Comparison of ENCODE assay signal across 1 mouse cellular context in the genomic region with DNA sequence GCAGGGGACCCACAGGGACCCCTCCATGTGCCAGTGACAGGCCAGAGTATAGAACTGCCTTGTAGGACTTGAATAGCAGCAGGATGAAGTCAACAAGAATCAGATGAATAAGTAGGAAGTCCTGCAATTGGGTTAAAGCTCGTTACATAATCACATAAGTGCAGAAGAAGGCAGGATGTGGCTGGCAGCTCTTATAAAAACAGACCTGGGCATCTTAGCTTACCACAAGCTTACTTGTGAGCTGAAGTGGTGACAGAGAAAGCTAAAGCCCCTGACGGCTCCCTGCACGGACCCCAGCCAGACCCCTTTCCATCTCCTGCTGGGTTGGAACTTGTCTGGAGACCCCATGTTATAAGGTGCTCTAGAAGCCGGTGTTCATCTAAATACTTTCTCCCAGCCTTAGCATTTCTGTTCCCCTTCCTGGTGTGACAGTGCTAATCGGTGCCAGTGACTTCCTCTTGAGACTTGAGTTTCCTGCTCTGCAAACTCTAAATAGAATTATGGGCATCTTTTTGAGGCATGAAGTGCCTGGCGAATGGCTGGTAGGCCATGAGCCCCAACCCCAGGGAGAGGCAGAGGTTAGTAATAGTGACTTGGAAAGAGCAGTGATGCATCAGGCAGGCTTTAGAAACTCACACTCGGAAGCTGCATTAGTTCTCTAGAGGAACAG.
TF ChIP-seq lines count a peak whose summit lies in the region.

No protein-coding gene starts in this region.

TF ChIP-seq in MEL, 35 proteins besides CTCF, POLR2A, EP300 and RAD21 (continued from another document):
- TF ChIP-seq ZKSCAN1 (IDR thresholded peaks at IDR 0.05; ENCODE audit: low read depth, low read length) = no peak
- no peak for TF ChIP-seq NELFE (IDR thresholded peaks at IDR 0.05; ENCODE audit: low read depth, low read length)
- TF ChIP-seq HCFC1 (IDR thresholded peaks at IDR 0.05; ENCODE audit: low read depth, low read length) = no peak
- no peak for TF ChIP-seq TAL1 (IDR thresholded peaks at IDR 0.05; ENCODE audit: low read length)
- TF ChIP-seq USF1 (IDR thresholded peaks at IDR 0.05; ENCODE audit: low read depth, low read length) = no peak
- no peak for TF ChIP-seq JUND (IDR thresholded peaks at IDR 0.05; ENCODE audit: low read depth, low read length)
- TF ChIP-seq TBP (IDR thresholded peaks at IDR 0.05; ENCODE audit: low read depth, low read length) = no peak
